Mouse (Mus musculus) small intestine, adult 2 months (tissue): Measurements from ENCODE around the gene Wdr13. TPM values are rescaled to one million over a fixed set of nuclear protein-coding genes. Genes with fewer than 3 reads are reported as not detected.

Experiments
- H3K27ac ChIP-seq: fragments of 200-500 bp; 2 replicates; pipeline ENCODE4 v1.5.1; 2012; ENCODE audit warnings: low read depth, low read length, control low read depth, inconsistent platforms; ENCODE audit not compliant: insufficient read depth
- H3K27me3 ChIP-seq: fragments of 200-500 bp; 2 replicates; pipeline ENCODE4 v1.6.1; 2012; ENCODE audit warnings: mild to moderate bottlenecking, moderate library complexity, low read length, inconsistent platforms; ENCODE audit not compliant: control insufficient read depth, insufficient read depth
- H3K36me3 ChIP-seq: fragments of 200-500 bp; 2 replicates; pipeline ENCODE4 v1.6.1; 2012; ENCODE audit warnings: mild to moderate bottlenecking, low read length, control low read depth, inconsistent platforms; ENCODE audit not compliant: control insufficient read depth, insufficient read depth
- H3K4me1 ChIP-seq: fragments of 200-500 bp; 2 replicates; pipeline ENCODE4 v1.6.1; 2012; ENCODE audit warnings: low read length, inconsistent platforms, mixed read lengths; ENCODE audit not compliant: control insufficient read depth, insufficient read depth, insufficient read length
- H3K4me3 ChIP-seq: fragments of 200-500 bp; 2 replicates; pipeline ENCODE4 v1.5.1; 2012; ENCODE audit warnings: low read depth, mild to moderate bottlenecking, control low read depth, inconsistent platforms, low read length, moderate library complexity
- CTCF ChIP-seq: fragments of 200-500 bp; IDR thresholded peaks from 2 replicates; pipeline ENCODE4 v1.5.1; 2012; ENCODE audit warnings: low read depth, mild to moderate bottlenecking, control low read depth, inconsistent platforms, low read length, moderate library complexity, mixed read lengths; ENCODE audit not compliant: insufficient replicate concordance, insufficient read length; ENCODE audit errors: extremely low read depth
- POLR2A ChIP-seq: fragments of 200-500 bp; IDR thresholded peaks from 2 replicates; pipeline ENCODE4 v1.6.1; 2012; ENCODE audit warnings: low read depth, mild to moderate bottlenecking, control low read depth, inconsistent platforms, low read length, moderate library complexity
- WGBS: fragments of 180-500 bp; shearing (Covaris S2); methylation state at CpG from one replicate; pipeline ENCODE4 v1.1.7; 2018; 5-methylcytosine and 5-hydroxymethylcytosine counted together
- polyA plus RNA-seq: library from polyadenylated mRNA; depleted of rRNA; stranded (reverse); fragments of >200 nt; gene quantifications from 2 replicates; pipeline ENCODE4 v1.2.3, GENCODE M21; 2012

The Wdr13 gene
- polyA plus RNA-seq, 1 experiment: 93.0 TPM

DNA sequence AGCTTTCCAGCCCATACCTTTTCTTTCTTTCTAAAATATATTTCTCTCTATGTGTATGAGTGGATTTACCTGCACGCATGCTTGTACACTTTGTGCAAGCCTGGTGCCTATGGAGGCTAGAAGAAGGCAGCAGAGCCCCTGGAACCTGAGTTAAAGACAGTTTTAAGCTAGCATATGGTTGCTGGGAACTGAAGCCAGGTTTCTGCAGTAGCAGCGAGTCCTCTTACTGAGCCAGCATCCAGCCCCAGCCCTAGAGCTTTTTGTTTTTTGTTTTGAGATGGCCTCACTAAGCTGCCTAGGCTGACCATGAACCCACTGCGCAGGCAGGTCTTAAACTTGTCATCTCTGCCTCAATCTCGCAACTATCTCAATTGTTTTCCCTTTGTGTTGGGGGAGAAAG, 31.8 kb upstream of the Wdr13 start:
- TF ChIP-seq CTCF (no peak), POLR2A (no peak)
- H3K27ac ChIP-seq: no peak overlapping the region
- 90% methylated on average over 4 of the region's 4 CpGs for WGBS

DNA sequence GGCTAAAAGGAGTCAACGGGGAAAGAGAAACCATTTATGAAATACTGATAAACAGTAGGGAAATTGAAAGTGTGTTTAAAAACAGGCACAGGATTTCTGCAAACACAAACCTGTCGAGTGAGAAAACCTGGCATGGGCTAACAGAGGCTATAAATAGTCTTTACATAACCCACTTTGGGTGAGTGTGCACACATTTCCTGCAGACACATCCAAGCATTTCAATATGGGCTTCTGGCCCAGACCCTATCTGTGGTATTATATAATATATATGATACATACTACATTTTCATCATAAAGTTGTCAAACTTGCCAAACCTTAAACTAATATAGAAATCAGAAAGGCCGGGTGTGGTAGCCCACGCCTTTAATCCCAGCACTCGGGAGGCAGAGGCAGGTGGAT, 30.4 kb upstream of the Wdr13 start:
- no peaks in the 10 kb centered on the region for H3K27me3 ChIP-seq
- H3K36me3 ChIP-seq: peaks cover 3% of the 10 kb centered on the region; the same call in 1 of the 2 replicates
- no peak overlapping the region for H3K4me3 ChIP-seq
- 36% methylated on average over 5 of the region's 5 CpGs for WGBS
- TF ChIP-seq CTCF: no peak
- TF ChIP-seq POLR2A: no peak
- no peaks in the 10 kb centered on the region for H3K4me1 ChIP-seq
- H3K27ac ChIP-seq: no peak overlapping the region

More for the DNA sequence above, 31.8 kb upstream of the Wdr13 start:
- Histone ChIP-seq H3K4me3 (no peak overlapping the region), H3K36me3 (peaks cover 3% of the 10 kb centered on the region; the same call in 1 of the 2 replicates), H3K4me1 (no peaks in the 10 kb centered on the region), H3K27me3 (no peaks in the 10 kb centered on the region)

DNA sequence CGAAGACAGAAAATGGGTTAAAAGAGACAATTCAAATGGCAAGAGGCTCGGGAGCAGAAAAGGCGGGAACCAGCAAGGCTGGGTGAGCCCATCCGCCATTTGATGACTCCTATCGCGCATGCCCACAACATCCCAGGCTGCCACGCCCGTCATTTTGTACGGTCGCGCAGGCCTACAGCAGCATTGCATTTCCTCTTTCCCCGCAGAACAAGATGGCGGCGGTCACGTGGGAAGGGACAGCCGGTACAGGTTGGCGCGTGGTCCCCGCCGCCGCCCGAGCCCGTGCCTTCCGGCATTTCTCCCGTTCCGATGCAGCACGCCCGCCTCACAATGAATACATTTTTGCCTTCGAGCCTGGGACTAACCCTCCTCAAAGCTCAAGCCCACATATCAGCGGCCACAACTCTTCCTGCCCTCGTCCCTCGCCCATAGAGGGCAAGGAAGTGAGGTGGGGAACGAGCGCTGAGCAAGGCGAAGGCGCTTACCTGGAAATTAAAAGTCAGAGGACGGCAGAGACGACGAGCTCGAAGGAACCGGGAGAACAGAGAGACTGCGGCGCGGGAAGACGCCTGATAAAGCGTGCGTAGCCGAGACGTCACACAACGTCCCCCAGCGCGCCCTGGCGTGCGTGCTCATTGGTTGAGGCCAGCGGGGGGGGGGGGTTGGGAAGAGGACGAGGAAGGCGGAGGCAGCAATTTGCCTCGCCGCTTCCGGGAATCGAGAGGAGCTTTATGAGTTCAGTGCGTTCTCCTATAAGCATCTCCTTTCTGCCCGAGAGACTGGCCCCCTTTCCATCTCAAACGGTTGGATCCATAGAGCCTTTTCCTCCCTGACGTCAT, 12.7 kb upstream of the Wdr13 start, which contains the start of gene Rbm3:
Rbm3 (minus strand) TSS at position 728 of the 839 bp plus-strand sequence.
- Histone ChIP-seq H3K4me1 (peaks cover 7% of the 10 kb centered on the region; the same call in 1 of the 2 replicates), H3K36me3 (peaks cover 28% of the 10 kb centered on the region), H3K27ac (peak within 1 kb of the TSS; percentile 99), H3K27me3 (no peaks in the 10 kb centered on the region), H3K4me3 (peak within 1 kb of the TSS; percentile 98)
- 16% methylated on average over 62 of the region's 65 CpGs for WGBS
- no peak for TF ChIP-seq CTCF
- TF ChIP-seq POLR2A: peak; percentile 24; the same call in 1 of the 2 replicates

DNA sequence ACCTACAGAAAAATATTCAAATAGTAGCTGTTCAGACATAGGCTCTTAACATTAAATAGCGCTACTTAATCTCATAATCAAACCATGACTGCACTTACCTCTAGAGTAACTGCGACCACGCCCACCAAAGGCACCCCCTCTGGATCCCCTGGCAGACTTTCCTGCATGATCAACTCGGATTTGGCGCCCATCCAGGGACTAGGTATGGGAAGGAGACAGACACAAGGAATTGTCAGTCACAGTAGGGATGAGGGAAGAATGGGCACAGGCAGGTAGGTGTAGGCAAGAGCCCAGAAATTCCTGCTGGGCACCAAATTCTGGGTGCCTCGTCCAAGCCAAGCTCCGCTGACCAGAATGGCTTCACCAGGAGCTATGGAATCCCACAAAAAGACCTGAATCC, 11.1 kb upstream of the Wdr13 start:
- Histone ChIP-seq H3K36me3 (peaks cover 32% of the 10 kb centered on the region), H3K4me3 (peak overlapping the region; percentile 98), H3K27me3 (no peaks in the 10 kb centered on the region), H3K27ac (no peak overlapping the region), H3K4me1 (peaks cover 7% of the 10 kb centered on the region; the same call in 1 of the 2 replicates)
- TF ChIP-seq POLR2A (no peak), CTCF (no peak)
- 49% methylated on average over 7 of the region's 7 CpGs for WGBS

DNA sequence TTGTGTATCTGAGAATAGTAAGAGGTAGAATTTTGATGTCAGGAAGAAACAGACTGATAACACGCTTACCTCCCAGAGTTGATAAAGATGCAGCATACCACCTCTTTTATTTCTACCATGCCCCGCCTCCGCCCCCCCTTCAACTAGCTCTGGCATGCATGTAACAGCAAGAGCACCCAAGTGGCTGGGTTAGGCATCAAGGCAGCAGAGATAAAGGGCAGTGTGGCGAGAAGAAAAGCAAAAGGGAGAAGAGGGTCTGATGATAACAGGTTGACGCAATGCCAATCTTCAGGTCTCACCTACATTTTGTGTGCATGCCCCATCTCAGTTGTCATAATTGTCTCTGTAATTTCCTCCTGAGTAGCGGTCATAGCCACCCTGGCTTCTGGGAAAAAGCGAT, 10.3 kb upstream of the Wdr13 start:
- H3K27me3 ChIP-seq: no peaks in the 10 kb centered on the region
- no peak overlapping the region for H3K4me3 ChIP-seq
- H3K4me1 ChIP-seq: peaks cover 7% of the 10 kb centered on the region; the same call in 1 of the 2 replicates
- H3K27ac ChIP-seq: no peak overlapping the region
- peaks cover 33% of the 10 kb centered on the region for H3K36me3 ChIP-seq
- TF ChIP-seq CTCF (no peak), POLR2A (no peak)
- WGBS: 80% methylated on average over 7 of the region's 7 CpGs

DNA sequence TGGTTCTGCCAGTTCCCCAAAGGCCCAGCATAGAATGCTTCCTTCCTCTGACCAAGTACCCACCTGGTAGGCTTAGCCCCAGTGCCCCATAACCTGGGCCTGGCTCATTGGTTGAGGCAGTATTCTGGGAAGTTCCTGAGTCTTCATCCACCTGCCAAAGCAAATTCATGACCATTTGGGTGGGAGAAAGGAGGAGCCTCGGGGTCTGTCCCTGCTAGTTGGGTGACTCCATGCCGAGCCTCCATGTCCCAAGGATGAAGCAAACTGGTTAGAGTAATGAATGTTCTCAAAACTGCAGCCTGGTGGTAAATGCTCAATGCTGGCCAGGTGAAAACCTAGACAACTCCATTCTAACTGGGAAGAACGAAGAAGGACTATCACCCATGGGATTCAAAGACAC, 8.4 kb upstream of the Wdr13 start:
- WGBS: 68% methylated on average over 3 of the region's 3 CpGs

DNA sequence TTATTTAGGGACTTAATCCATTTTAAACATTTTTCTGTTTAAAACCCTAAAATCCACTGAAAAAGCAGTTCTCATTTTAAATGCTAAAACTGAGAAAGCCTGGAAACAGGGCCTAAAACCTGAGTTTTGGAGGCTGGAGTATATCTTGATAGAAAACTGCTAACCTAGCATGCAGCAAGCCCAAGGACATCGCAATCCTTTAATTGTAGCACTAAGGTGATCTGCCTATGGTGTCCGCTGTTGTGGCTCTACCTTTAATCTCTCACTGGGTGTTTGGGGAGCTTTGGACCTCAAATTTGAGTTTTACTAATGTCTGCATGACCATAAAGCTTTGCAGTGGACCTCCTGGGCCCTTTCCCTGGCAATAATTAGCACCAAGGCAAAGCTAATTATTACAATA, 7.8 kb upstream of the Wdr13 start:
- Histone ChIP-seq H3K4me3 (no peak overlapping the region), H3K36me3 (peaks cover 35% of the 10 kb centered on the region), H3K4me1 (peaks cover 7% of the 10 kb centered on the region; the same call in 1 of the 2 replicates), H3K27me3 (no peaks in the 10 kb centered on the region), H3K27ac (no peak overlapping the region)
- 96% methylated on average over 2 of the region's 2 CpGs for WGBS
- TF ChIP-seq CTCF (no peak), POLR2A (no peak)

More for the DNA sequence above, 8.4 kb upstream of the Wdr13 start:
- H3K36me3 ChIP-seq: peaks cover 35% of the 10 kb centered on the region
- H3K27me3 ChIP-seq: no peaks in the 10 kb centered on the region
- H3K4me1 ChIP-seq: peaks cover 7% of the 10 kb centered on the region; the same call in 1 of the 2 replicates
- TF ChIP-seq POLR2A (no peak), CTCF (no peak)
- no peak overlapping the region for H3K4me3 ChIP-seq
- H3K27ac ChIP-seq: no peak overlapping the region
